Mouse (Mus musculus): ENCODE data around the gene Gpr4. TPM values are rescaled to one million over a fixed set of nuclear protein-coding genes. Genes with fewer than 3 reads are reported as not detected.

Gene Gpr4
- total RNA-seq, 2 experiments from 2014 or later: 7.4 to 9.2 TPM

- no peak for DNase-seq
Observed at GRCm38 (mm10) chr7:19265928-19266822, 53.8 kb downstream of the Gpr4 start.

DNA sequence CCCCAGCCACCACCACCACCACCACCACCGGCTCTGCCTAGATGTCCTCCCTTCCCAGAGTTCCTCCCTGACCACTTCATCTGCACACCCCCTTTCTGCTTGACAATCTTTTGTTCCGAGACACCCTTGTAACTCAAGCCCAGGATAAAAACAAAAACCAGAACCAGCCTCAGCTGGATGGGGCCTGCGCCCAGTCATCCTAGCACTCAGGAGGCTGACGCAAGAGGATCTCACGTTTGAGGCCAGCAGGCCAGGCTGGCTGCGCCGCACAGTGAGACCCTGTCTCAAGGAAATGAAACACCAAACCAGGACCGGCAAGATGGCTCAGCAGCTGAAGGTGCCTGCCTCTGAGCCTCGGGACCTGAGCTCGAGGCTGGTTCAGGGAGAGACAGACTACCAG, 54.7 kb downstream of the Gpr4 start:
- DNase-seq: no peak

DNA sequence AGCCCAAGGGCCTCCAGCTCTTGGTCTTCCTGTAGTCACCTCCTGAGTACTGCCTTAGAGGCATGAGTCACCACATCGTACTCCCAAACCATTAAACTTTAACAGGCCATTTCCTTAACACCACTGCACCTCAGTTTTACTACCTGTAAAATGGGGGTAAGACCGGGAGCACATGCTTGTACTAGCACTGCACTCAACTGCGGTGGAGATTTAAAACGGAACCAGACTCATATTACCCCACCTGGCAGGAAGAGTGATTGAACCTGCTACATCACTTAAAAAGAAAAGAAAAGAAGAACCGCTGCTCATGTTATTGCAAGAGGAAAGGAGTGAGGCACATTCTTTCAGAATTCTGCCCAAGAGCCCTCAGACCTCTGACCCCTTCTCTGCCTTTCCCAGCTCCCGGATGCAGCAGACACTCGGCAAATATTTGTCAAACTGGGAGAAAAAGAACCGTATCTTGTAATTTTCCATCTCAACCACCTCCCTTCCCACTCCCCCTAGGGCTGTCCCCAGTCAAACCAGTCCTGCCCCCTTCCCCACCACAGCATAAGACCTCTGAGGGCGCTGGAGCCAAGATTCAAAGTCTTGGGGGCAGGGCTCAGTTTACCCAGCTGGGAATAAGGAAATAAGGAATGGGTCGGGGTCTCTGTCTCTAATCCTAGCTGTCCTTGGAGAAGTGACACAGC, 56.8 kb downstream of the Gpr4 start:
- DNase-seq: no peak

GRCm38 (mm10) chr7:19269721-19270441, 57.5 kb downstream of the Gpr4 start:
- peak; percentile 77 for DNase-seq

DNA sequence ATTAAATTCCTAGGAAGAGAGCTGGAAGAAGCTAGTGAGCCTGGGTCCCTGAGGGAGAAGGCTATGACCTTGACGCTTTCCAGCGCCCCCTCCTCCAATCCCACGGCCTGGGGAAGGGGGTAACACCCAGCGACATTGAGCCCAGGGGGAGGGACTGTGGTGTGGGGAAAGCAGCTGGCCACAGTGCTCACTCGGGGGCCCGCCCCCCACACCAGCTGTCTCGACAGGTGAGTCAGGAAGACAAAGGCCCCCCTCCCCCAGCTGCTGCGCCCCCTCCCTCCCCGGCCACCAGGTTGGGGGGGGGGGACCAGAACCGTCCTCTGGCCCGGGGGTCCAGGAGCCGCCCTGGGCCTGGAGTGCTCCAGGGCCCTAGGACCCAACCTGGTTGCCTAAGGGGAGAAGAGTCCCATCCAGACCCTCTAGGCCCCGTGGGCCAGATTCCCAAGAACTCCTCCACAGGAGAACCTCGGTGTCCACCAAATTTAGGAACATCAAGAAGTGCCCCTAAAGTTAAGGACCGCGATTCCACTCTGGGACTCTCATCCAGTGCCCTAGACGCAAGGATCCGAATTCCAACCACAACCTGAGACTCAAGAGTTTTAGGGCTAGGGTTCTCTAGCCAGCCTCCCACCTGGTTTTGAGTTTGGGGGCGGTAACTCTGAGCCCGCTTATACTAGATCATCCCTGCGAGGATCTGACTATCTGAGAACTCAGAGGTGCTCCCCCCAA, 58.3 kb downstream of the Gpr4 start:
- DNase-seq: no peak

- peak; percentile 93 for DNase-seq
Observed at GRCm38 (mm10) chr7:19271238-19272172, 59.2 kb downstream of the Gpr4 start, which contains the start of gene Vasp. Vasp (minus strand) TSS chr7:19271817.

GRCm38 (mm10) chr7:19272173-19272764, 59.9 kb downstream of the Gpr4 start:
- peak; percentile 84 for DNase-seq

Small RNAs within 50 kb of the gene (microRNA-seq; reads per million reads assigned to microRNA genes)
- gene Mir330: 723 reads per million, percentile 69 among the genes with 10 or more reads in this experiment

Other genes starting within 250 kb of the Gpr4 start
- gene Nanos2, start 225.1 kb upstream of the Gpr4 start, total RNA-seq (2021): not detected
- gene Mypop, start 221.3 kb upstream of the Gpr4 start, total RNA-seq (2021): 1 to 10 TPM; 6.4 to 6.8 TPM
- gene Irf2bp1, start 208.5 kb upstream of the Gpr4 start, total RNA-seq (2021): 10 to 100 TPM; 36.9 to 37.2 TPM
- 10 to 100 TPM in 1 of 2 experiments, 1 to 10 TPM in 1; 4.8 to 14.0 TPM for gene Foxa3, start 189.0 kb upstream of the Gpr4 start, total RNA-seq (2021)
- 10 to 100 TPM; 78.0 to 89.0 TPM for gene Sympk, start 188.2 kb upstream of the Gpr4 start, total RNA-seq (2021)
- gene Rsph6a, start 157.8 kb upstream of the Gpr4 start, total RNA-seq (2021): not detected
- gene Dmwd, start 136.3 kb upstream of the Gpr4 start, total RNA-seq (2021): 10 to 100 TPM; 43.5 to 48.4 TPM
- gene Dmpk, start 128.7 kb upstream of the Gpr4 start, total RNA-seq (2021): 10 to 100 TPM; 51.8 to 93.9 TPM
- gene Six5, start 117.9 kb upstream of the Gpr4 start, total RNA-seq (2021): 10 to 100 TPM; 12.3 to 17.3 TPM
- under 1 TPM; 0.21 to 0.24 TPM for gene Gm4969, start 94.2 kb upstream of the Gpr4 start, total RNA-seq (2021)
- 10 to 100 TPM; 10.7 to 11.1 TPM for gene Fbxo46, start 92.7 kb upstream of the Gpr4 start, total RNA-seq (2021)
- gene Qpctl, start 63.2 kb upstream of the Gpr4 start, total RNA-seq (2021): 10 to 100 TPM; 12.5 to 12.6 TPM
- gene Snrpd2, start 62.8 kb upstream of the Gpr4 start, total RNA-seq (2021): 10 to 100 TPM; 90.1 to 91.2 TPM
- gene Gipr, start 46.4 kb upstream of the Gpr4 start, total RNA-seq (2021): under 1 TPM; 0.75 to 0.94 TPM
- 10 to 100 TPM; 37.7 to 41.0 TPM for gene Eml2, start 36.1 kb upstream of the Gpr4 start, total RNA-seq (2021)
- 10 to 100 TPM; 26.5 to 26.6 TPM for gene Opa3, start 15.8 kb downstream of the Gpr4 start, total RNA-seq (2021)
- gene Vasp, start 59.3 kb downstream of the Gpr4 start, total RNA-seq (2021): 10 to 100 TPM; 73.9 to 77.2 TPM
- gene Ppm1n, start 67.5 kb downstream of the Gpr4 start, total RNA-seq (2021): under 1 TPM in 1 of 2 experiments, not detected in 1; 0.30 TPM
- gene Rtn2, start 70.1 kb downstream of the Gpr4 start, total RNA-seq (2021): 10 to 100 TPM; 20.2 to 59.7 TPM
- 10 to 100 TPM in 1 of 2 experiments, 1 to 10 TPM in 1; 1.2 to 12.9 TPM for gene Fosb, start 97.5 kb downstream of the Gpr4 start, total RNA-seq (2021)
- 10 to 100 TPM; 37.1 to 41.3 TPM for gene Ercc1, start 132.2 kb downstream of the Gpr4 start, total RNA-seq (2021)
- 10 to 100 TPM; 11.5 to 11.7 TPM for gene Cd3eap, start 146.9 kb downstream of the Gpr4 start, total RNA-seq (2021)
- 1 to 10 TPM; 5.0 to 6.0 TPM for gene Ppp1r13l, start 147.2 kb downstream of the Gpr4 start, total RNA-seq (2021)
- 10 to 100 TPM; 18.8 to 29.0 TPM for gene Ercc2, start 169.5 kb downstream of the Gpr4 start, total RNA-seq (2021)
- 1 to 10 TPM; 1.4 to 1.7 TPM for gene Klc3, start 191.6 kb downstream of the Gpr4 start, total RNA-seq (2021)
- gene Ckm, start 192.2 kb downstream of the Gpr4 start, total RNA-seq (2021): 100 to 1,000 TPM; 346 to 973 TPM
- 10 to 100 TPM; 35.0 to 37.1 TPM for gene Mark4, start 246.3 kb downstream of the Gpr4 start, total RNA-seq (2021)